Mouse (Mus musculus) forebrain, embryonic 12.5 days (tissue): ENCODE results near the gene Nacc1. TPM values are rescaled to one million over a fixed set of nuclear protein-coding genes. Genes with fewer than 3 reads are reported as not detected.

Experiments
- ATAC-seq: fragments of 200-750 bp; cut with Nextera tagmentation; 2 replicates; pipeline ENCODE4 v1.8.0; 2017; ENCODE audit warnings: moderate TSS enrichment; ENCODE audit not compliant: low FRiP score
- H3K27ac ChIP-seq: fragments of 300-500 bp; sonication (generic); 2 replicates; pipeline ENCODE4 v1.5.1; 2016; ENCODE audit warnings: mild to moderate bottlenecking
- H3K27me3 ChIP-seq: fragments of 300-500 bp; sonication (generic); 2 replicates; pipeline ENCODE4 v1.6.1; 2016; ENCODE audit warnings: mild to moderate bottlenecking
- H3K36me3 ChIP-seq: fragments of 300-500 bp; sonication (generic); replicated peaks from 2 replicates; pipeline ENCODE4 v1.6.1; 2016; ENCODE audit warnings: mild to moderate bottlenecking
- H3K4me1 ChIP-seq: fragments of 300-500 bp; sonication (generic); 2 replicates; pipeline ENCODE4 v1.6.1; 2016
- H3K4me2 ChIP-seq: fragments of 300-500 bp; sonication (generic); 2 replicates; pipeline ENCODE4 v1.6.1; 2016; ENCODE audit warnings: mild to moderate bottlenecking, moderate library complexity
- H3K4me3 ChIP-seq: fragments of 300-500 bp; sonication (generic); replicated peaks from 2 replicates; pipeline ENCODE4 v1.5.1; 2016; ENCODE audit warnings: mild to moderate bottlenecking
- H3K9ac ChIP-seq: fragments of 300-500 bp; sonication (generic); 2 replicates; pipeline ENCODE4 v1.6.1; 2016; ENCODE audit warnings: mild to moderate bottlenecking
- H3K9me3 ChIP-seq: fragments of 300-500 bp; sonication (generic); 2 replicates; pipeline ENCODE4 v1.6.1; 2016
- WGBS: fragments of 180-500 bp; shearing (Covaris S2); methylation state at CpG from one replicate; pipeline ENCODE4 v1.1.7; 2016; 5-methylcytosine and 5-hydroxymethylcytosine counted together
- polyA plus RNA-seq: library from polyadenylated mRNA; unstranded; fragments of >200 nt; fragmentation: Nextera tagmentation; extraction: Ambion mirVana; gene quantifications from 2 replicates; pipeline ENCODE4 v1.2.1, GENCODE M21; 2016

Gene Nacc1
- polyA plus RNA-seq, 1 experiment from 2014 or later, result 22.8 TPM

DNA sequence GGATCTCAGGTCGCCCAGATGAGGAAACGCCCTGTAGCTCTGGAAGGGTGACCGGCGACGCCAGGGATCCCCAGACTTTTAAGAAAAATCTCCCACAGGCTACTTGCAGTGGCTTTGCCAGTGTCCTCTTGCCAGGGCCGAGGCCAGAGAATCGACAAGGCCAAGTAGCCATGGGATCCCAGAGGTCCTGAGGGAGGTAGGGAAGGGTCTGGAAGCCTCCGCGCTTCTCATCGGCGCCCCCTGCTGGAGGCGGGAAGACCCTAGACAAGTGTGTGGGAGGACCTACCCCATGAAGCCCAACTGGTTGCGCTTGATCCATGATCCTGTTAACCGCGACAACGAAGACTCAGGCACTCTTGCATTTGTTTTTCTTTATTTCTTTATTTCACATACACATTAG, 16.7 kb upstream of the Nacc1 start:
- no peak overlapping the region for H3K9ac ChIP-seq
- peaks cover 3% of the 10 kb centered on the region; the same call in 1 of the 2 replicates for H3K36me3 ChIP-seq
- H3K27ac ChIP-seq, result peak overlapping the region; percentile 66; the same call in 1 of the 2 replicates
- 0 out of 2 replicates have a peak, but pooled peaks have one; percentile 34 for ATAC-seq
- under 1% methylated on average over 16 of the region's 16 CpGs for WGBS
- peaks cover 59% of the 10 kb centered on the region for H3K4me1 ChIP-seq
- peak overlapping the region; percentile 47 for H3K4me2 ChIP-seq
- no peaks in the 10 kb centered on the region for H3K9me3 ChIP-seq
- peaks cover 89% of the 10 kb centered on the region for H3K27me3 ChIP-seq
- peak overlapping the region; percentile 30 for H3K4me3 ChIP-seq

DNA sequence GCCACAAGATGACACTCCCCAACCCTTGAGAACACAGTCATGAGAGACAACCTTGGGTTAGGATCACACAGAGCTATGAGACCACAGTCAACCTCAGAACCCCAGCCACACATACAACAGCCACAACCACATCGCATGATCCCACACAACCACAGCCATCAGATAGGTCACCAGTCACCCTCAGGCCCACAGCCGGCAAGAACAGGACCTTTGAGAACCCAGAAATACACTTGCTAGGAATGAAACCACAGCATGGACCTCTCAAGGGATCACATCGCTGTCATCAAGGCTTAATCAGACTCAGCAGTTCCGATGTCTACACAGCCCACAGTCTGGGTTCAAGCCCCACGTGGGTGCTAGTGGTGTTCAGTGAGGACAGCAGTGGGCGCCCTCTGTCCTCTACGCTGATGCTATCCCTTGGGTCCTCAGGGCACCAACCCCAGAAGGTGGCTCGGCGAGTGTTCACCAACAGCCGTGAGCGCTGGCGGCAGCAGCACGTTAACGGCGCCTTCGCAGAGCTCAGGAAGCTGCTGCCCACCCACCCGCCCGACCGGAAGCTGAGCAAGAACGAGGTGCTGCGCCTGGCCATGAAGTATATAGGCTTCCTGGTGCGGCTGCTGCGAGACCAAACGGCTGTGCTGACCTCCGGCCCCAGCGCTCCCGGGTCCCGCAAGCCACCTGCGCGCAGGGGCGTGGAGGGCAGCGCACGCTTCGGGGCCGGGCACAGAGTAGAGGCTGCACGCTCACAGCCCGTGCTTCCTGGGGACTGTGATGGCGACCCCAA, 16.0 kb upstream of the Nacc1 start:
- Histone ChIP-seq H3K9ac (no peak overlapping the region; the same call in 1 of the 2 replicates), H3K27me3 (peaks cover 83% of the 10 kb centered on the region), H3K36me3 (peaks cover 10% of the 10 kb centered on the region; the same call in 1 of the 2 replicates), H3K9me3 (no peaks in the 10 kb centered on the region), H3K27ac (peak overlapping the region; percentile 66; the same call in 1 of the 2 replicates), H3K4me3 (peak overlapping the region; percentile 15; the same call in 1 of the 2 replicates), H3K4me2 (peak overlapping the region; percentile 47), H3K4me1 (peaks cover 52% of the 10 kb centered on the region)
- no peak for ATAC-seq
- WGBS, result 8% methylated on average over 38 of the region's 38 CpGs

DNA sequence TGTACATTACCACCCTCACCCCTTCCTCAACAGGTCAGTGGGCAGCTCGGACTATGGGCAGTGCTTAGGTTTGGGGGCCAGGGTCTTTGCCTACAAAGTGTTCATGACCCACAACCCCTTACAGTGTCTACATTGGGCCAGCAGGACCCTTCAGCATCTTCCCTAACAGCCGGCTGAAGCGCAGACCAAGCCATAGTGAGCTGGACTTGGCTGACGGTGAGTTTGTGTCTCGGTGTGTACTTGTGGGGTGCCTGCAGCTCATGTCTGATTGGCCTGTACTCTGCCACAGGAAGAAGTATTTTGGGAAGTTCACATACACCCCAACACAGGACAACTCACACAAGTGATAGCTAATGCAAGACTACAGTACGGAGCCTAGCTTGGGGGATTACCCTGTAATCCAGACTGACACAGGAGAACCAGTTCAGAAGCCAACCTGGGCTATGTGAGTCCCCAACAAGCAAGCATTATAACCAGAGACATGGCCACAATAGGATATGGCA, 15.4 kb upstream of the Nacc1 start:
- H3K4me2 ChIP-seq, result peak overlapping the region; percentile 17; the same call in 1 of the 2 replicates
- no peak overlapping the region for H3K27ac ChIP-seq
- H3K9me3 ChIP-seq, result no peaks in the 10 kb centered on the region
- H3K27me3 ChIP-seq, result peaks cover 78% of the 10 kb centered on the region
- H3K36me3 ChIP-seq, result peaks cover 16% of the 10 kb centered on the region
- no peak overlapping the region for H3K4me3 ChIP-seq
- no peak for ATAC-seq
- H3K4me1 ChIP-seq, result peaks cover 45% of the 10 kb centered on the region
- no peak overlapping the region for H3K9ac ChIP-seq
- WGBS, result 82% methylated on average over 6 of the region's 6 CpGs

DNA sequence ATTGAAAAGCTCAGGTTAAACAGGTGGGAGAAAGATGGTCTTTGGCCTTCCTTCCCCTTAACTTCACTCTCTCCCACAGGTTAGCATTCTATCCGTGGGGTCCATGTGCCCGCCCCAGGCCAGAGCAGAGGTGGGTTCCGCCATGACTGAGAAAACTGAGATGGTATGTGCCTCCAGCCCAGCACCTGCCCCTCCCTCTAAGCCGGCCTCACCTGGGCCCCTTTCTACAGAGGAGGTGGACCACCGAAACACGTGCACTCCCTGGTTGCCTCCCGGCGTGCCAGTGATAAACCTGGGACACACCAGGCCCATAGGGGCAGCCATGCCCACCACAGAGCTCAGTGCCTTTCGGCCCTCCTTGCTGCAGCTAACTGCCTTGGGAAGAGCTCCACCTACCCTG, 14.9 kb upstream of the Nacc1 start:
- H3K36me3 ChIP-seq, result peaks cover 21% of the 10 kb centered on the region
- H3K27ac ChIP-seq, result no peak overlapping the region
- no peaks in the 10 kb centered on the region for H3K9me3 ChIP-seq
- no peak for ATAC-seq
- H3K9ac ChIP-seq, result no peak overlapping the region
- H3K4me2 ChIP-seq, result peak overlapping the region; percentile 17; the same call in 1 of the 2 replicates
- 75% methylated on average over 9 of the region's 9 CpGs for WGBS
- H3K27me3 ChIP-seq, result peaks cover 73% of the 10 kb centered on the region
- peaks cover 41% of the 10 kb centered on the region for H3K4me1 ChIP-seq
- peak overlapping the region; percentile 17; the same call in 1 of the 2 replicates for H3K4me3 ChIP-seq

DNA sequence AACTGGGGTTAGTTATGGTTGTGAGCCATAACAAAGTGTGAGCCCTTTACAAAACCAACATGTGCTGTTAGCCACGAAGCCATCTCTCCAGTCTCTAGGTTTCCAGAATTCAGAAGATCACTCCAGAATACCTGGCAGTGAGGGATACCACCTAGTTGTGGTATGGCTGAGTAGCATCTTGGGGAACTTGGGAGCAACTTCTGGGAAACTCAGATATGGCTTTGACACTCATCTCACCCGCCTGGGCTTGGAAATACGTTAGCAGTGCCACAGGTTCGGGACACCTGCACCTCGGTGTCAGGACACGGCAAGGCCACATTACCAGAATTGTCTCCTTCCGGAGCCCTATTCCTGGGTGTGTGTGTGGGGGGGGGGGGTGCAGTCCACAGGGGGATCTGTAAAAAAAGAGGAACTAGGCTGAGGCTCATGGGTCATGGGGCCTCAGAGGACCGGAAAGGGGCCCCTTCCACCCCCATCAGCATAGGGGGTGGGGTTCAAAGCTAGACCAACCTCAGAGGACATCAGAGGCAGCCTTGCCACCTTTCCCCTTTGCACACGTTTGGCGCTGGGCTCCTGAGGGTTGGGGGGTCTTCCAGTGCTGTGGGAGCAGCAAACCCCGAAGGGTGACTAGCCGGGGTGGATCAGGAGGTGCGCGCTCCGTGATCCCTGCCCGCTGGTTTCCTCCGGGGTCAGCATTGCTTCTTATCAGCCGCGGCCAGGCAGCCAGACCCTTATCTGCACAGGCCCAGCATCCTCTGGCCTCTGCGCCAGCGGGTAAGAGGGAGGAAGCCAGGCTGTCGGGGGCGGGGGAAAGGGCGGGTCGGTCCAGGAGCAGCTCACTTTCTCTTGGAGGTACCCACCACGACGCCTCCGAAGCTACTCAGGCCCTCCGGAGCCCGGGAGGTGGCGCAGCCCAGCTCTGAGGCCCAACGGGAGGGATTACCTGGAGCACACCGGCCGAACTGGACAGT, 13.6 kb upstream of the Nacc1 start, which contains the start of gene Lyl1:
Gene Lyl1, plus strand, starts transcription at position 517 of the 971 bp plus-strand sequence.
- ATAC-seq, result no peak
- Histone ChIP-seq H3K9me3 (no peaks in the 10 kb centered on the region), H3K4me3 (peak within 1 kb of the TSS; percentile 17; the same call in 1 of the 2 replicates), H3K36me3 (peaks cover 34% of the 10 kb centered on the region), H3K9ac (peak within 1 kb of the TSS; percentile 36; the same call in 1 of the 2 replicates), H3K4me1 (peaks cover 29% of the 10 kb centered on the region), H3K27ac (peak within 1 kb of the TSS; percentile 63), H3K27me3 (peaks cover 60% of the 10 kb centered on the region), H3K4me2 (no peak within 1 kb of the TSS)
- WGBS, result 14% methylated on average over 32 of the region's 34 CpGs

DNA sequence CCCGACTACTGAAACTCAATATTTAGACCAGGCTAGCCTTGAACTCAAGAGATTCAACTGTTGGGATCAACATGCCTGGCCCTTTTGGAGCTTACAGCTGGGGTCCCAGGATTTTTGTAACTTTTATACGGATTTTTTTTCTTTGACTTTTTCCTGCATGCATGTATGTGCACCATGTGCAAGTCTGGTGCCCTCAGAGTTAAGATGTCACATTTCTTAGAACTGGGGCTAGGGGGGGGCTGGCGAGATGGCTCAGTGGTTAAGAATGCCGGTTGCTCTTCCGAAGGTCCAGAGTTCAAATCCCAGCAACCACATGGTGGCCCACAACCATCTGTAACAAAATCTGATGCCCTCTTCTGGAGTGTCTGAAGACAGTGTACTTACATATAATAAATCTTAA, 12.9 kb upstream of the Nacc1 start:
- no peak for ATAC-seq
- peaks cover 36% of the 10 kb centered on the region for H3K36me3 ChIP-seq
- no peak overlapping the region for H3K9ac ChIP-seq
- H3K27me3 ChIP-seq, result peaks cover 57% of the 10 kb centered on the region
- no peak overlapping the region for H3K4me2 ChIP-seq
- no peak overlapping the region for H3K27ac ChIP-seq
- peaks cover 26% of the 10 kb centered on the region for H3K4me1 ChIP-seq
- no peaks in the 10 kb centered on the region for H3K9me3 ChIP-seq
- WGBS, result 81% methylated on average over 5 of the region's 5 CpGs
- H3K4me3 ChIP-seq, result no peak overlapping the region

DNA sequence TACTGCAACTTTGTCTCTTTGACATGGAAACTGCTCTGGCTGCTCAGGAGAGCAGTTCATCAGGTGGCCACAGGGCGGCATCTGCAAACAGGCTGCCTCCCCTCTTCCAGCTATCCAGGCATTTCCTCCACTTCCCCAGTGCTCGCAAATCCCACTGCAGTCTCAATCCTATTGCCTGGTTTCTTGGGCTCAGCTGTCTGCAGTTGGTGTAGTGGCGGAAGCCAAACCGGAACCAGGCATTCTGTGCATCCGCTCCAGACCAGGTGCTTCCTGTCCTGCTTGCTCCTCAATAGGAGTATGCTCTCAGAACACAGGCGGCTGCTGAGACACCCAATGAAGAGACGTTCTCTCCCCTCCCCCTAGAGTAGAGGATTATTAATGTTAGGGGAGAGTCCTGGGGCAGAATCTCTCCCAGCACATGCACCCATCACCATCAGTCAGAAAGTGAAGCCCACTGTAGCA, 12.2 kb upstream of the Nacc1 start:
- H3K27ac ChIP-seq, result 0 out of 2 replicates have a peak overlapping the region, but pooled peaks have one; percentile 5
- 67% methylated on average over 7 of the region's 7 CpGs for whole genome bisulfite sequencing
- no peak overlapping the region for H3K9ac ChIP-seq
- no peak overlapping the region for H3K4me3 ChIP-seq
- H3K4me1 ChIP-seq, result peaks cover 20% of the 10 kb centered on the region
- no peak for ATAC-seq
- H3K27me3 ChIP-seq, result peaks cover 51% of the 10 kb centered on the region
- no peaks in the 10 kb centered on the region for H3K9me3 ChIP-seq
- no peak overlapping the region for H3K4me2 ChIP-seq
- peaks cover 42% of the 10 kb centered on the region for H3K36me3 ChIP-seq

DNA sequence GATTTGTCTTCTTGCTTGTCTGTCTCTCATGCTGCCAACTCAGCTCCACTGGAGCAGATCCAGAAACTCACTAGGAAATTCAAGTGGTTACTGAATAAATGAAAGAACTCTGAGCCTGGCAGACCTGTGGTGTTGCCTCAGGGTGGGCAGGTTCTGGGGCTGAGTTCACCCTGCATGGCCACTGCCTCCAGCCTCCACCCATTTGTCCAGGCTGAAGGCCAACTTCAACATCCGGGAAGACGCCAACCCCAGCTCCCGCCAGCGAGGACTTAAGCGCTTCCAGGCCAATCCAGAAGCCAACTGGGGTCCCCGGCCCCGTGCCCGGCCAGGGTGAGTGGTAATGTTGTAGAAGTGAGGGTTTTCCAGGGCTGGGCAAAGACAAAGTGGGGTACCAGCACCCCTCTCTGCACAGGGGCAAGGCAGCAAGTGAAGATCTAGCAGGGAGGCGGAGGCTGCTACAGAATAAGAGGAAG, 11.3 kb upstream of the Nacc1 start:
- Histone ChIP-seq H3K27ac (no peak overlapping the region), H3K36me3 (peaks cover 48% of the 10 kb centered on the region)

DNA sequence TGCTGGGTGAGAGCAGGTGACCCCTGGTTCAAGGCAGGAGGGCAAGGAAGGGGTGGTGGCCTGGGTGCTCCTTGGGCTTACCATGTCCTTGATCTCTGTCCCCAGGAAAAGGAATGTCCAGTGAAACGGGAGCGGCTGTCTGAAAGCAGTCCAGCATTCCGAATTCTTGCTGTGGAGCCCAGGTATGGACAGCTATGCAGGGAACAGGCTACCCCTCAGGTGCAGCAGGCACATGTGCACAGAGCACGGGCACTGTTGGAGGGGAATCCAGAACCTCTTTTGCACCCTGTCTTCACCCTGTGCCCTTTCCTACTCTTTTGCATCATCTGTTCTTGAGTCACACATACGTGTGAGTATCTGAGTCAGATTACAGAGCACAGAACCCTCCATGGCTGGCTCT, 10.6 kb upstream of the Nacc1 start:
- H3K9ac ChIP-seq, result no peak overlapping the region
- WGBS, result 93% methylated on average over 5 of the region's 5 CpGs
- peaks cover 8% of the 10 kb centered on the region; the same call in 1 of the 2 replicates for H3K4me1 ChIP-seq
- H3K27ac ChIP-seq, result no peak overlapping the region
- ATAC-seq, result no peak
- no peak overlapping the region for H3K4me2 ChIP-seq
- no peak overlapping the region for H3K4me3 ChIP-seq
- peaks cover 35% of the 10 kb centered on the region for H3K27me3 ChIP-seq
- H3K36me3 ChIP-seq, result peaks cover 54% of the 10 kb centered on the region
- no peaks in the 10 kb centered on the region for H3K9me3 ChIP-seq

More for the DNA sequence above, 11.3 kb upstream of the Nacc1 start:
- Histone ChIP-seq H3K27me3 (peaks cover 41% of the 10 kb centered on the region), H3K4me3 (no peak overlapping the region), H3K9me3 (no peaks in the 10 kb centered on the region), H3K4me2 (no peak overlapping the region), H3K9ac (no peak overlapping the region), H3K4me1 (peaks cover 12% of the 10 kb centered on the region)
- no peak for ATAC-seq
- WGBS, result 92% methylated on average over 9 of the region's 9 CpGs

DNA sequence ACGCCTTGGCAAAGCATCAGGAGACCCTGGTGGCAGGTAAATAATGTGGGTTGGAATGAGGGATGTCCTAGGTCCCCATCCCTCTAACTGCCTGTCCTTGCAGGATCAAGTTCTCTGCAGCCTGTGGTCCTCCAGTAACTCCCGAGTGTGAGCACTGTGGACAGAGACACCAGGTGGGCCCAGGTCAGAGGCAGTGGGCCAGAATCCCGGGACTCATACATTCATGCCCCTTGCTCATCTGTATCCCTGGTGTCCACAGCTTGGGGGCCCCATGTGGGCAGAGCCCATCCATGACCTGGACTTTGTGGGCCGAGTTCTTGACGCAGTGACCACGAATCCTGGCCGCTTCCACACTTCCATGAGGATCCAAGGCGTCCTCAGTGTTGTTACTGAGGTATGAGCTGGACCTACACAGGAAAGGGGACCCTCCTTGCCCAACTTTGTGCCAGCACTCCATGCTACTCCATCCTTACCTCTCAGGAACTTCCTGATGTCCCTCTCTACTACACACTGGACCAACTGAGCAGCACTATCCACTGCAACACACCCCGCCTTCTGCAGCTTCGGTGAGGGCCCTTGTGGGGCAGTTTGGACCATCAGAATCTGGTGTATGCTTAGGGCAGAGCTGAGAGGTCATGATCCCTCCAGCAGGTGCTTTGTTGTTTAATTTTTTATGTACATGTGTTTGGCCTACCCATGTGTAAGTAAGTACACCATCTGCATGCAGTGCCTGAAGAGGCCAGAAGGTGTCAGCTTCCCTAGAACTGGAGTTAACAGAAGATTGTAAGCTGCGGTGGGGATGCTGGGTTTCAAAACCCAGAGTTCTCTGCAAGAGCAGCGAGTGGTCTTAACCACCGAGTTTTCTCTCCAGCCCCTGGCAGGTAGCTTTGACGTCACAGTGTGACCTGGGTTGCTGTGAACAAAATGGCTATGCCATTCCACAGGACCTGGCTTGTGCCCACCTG, 9.8 kb upstream of the Nacc1 start:
- no peak overlapping the region for H3K9ac ChIP-seq
- 92% methylated on average over 14 of the region's 14 CpGs for WGBS
- H3K4me2 ChIP-seq, result no peak overlapping the region
- no peaks in the 10 kb centered on the region for H3K9me3 ChIP-seq
- no peak overlapping the region for H3K27ac ChIP-seq
- no peak overlapping the region for H3K4me3 ChIP-seq
- H3K4me1 ChIP-seq, result peaks cover 8% of the 10 kb centered on the region; the same call in 1 of the 2 replicates
- ATAC-seq, result no peak
- peaks cover 26% of the 10 kb centered on the region for H3K27me3 ChIP-seq
- peaks cover 62% of the 10 kb centered on the region for H3K36me3 ChIP-seq

DNA sequence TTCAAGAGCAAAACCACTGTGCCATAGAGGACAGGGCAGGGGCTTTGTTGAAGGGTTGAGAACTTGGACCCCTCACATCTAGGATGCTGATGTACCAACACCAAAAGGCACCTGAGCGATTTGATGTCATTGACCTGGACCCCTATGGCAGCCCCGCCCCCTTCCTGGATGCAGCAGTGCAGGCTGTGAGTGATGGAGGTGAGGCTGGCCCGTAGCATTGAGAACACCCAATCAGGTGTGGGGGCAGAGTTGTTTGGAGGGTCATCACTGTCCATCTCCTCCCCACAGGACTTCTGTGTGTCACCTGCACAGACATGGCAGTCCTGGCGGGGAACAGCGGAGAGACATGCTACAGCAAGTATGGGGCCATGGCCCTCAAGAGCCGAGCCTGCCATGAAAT, 7.5 kb upstream of the Nacc1 start:
- WGBS, result 93% methylated on average over 6 of the region's 6 CpGs
- Histone ChIP-seq H3K9ac (no peak overlapping the region), H3K4me1 (peaks cover under 1% of the 10 kb centered on the region), H3K4me2 (no peak overlapping the region), H3K27ac (no peak overlapping the region), H3K36me3 (peaks cover 75% of the 10 kb centered on the region), H3K9me3 (no peaks in the 10 kb centered on the region), H3K27me3 (peaks cover 4% of the 10 kb centered on the region), H3K4me3 (no peak overlapping the region)
- ATAC-seq, result no peak
